Mouse (Mus musculus) left cerebral cortex, adult 11 months (tissue): ENCODE results near the gene Unc119.

Experiments
- DNase-seq: peaks from one replicate; pipeline ENCODE4 v3.0.0; 2022; ENCODE audit warnings: low spot score

Unc119 gene

GRCm38 (mm10) chr11:78371711-78372110 lies 28.4 kb downstream of the Unc119 start:
- DNase-seq = no peak

- no peak for DNase-seq
Measured at GRCm38 (mm10) chr11:78372166-78372565, 28.9 kb downstream of the Unc119 start.

- no peak for DNase-seq
Measured at GRCm38 (mm10) chr11:78372610-78373009, 29.3 kb downstream of the Unc119 start.

- DNase-seq = no peak
Measured at GRCm38 (mm10) chr11:78374147-78374546, 30.9 kb downstream of the Unc119 start.

- DNase-seq = no peak
Measured at GRCm38 (mm10) chr11:78377549-78378159, 34.4 kb downstream of the Unc119 start.

GRCm38 (mm10) chr11:78380351-78380750 lies 37.1 kb downstream of the Unc119 start:
- no peak for DNase-seq

GRCm38 (mm10) chr11:78380996-78381395 lies 37.7 kb downstream of the Unc119 start:
- no peak for DNase-seq

- no peak for DNase-seq
Measured at GRCm38 (mm10) chr11:78382286-78382685, 39.0 kb downstream of the Unc119 start.

- no peak for DNase-seq
Measured at GRCm38 (mm10) chr11:78382701-78383100, 39.4 kb downstream of the Unc119 start.

GRCm38 (mm10) chr11:78385776-78386175 lies 42.5 kb downstream of the Unc119 start:
- DNase-seq = no peak

GRCm38 (mm10) chr11:78386508-78387043 lies 43.3 kb downstream of the Unc119 start, which contains the start of gene Foxn1:
Gene Foxn1 (minus strand): TSS chr11:78386558.
- DNase-seq = no peak

- no peak for DNase-seq
Measured at GRCm38 (mm10) chr11:78392728-78393127, 49.4 kb downstream of the Unc119 start.

- DNase-seq = no peak
Measured at GRCm38 (mm10) chr11:78396950-78397349, 53.7 kb downstream of the Unc119 start.

GRCm38 (mm10) chr11:78397397-78397796 lies 54.1 kb downstream of the Unc119 start:
- DNase-seq = no peak

GRCm38 (mm10) chr11:78398212-78398611 lies 54.9 kb downstream of the Unc119 start:
- no peak for DNase-seq
